Mouse (Mus musculus): Measurements from ENCODE around the gene Klhl1. TPM values are rescaled to one million over a fixed set of nuclear protein-coding genes. Genes with fewer than 3 reads are reported as not detected.

The Klhl1 gene
- polyA plus RNA-seq (2016; fragmentation: Nextera tagmentation; extraction: Ambion mirVana), result not detected in 2 replicates

DNA sequence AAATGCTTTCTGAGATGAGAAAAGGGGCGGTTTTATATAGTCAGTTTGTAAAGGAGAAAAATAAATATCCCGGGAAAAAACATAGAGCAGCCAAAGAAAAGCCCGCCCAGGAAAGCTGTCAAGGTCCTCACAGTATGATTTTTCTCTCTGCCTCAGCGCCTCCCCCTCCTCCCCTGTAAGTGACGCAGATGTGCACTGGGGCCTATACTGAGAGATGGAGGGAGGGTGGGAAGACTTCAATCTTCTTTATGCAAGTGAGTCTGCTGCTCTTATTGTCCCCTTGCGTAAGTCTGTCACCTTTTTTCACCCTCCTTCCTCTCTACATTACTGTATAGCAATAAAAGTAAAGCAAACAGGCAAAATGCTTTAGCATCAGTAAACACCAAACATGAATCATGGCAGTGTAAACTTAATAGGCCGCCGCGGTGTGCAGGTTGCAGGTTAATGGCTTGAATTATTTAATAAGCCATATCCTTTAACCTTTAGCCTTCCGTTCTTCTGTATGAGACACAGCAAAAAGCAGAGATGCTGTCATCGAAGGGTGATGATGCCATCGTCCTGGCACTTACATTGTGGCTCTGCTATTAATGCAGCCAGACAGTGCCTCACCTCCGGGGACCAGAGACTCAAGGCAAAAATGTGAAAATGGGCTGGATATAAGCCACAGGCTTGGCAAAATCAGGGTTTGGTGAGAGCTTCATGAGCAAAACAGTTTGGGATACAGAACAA lies at the start of gene Klhl1:
TSS of gene Klhl1 (minus strand) at position 149 of the 729 bp plus-strand sequence.
- Histone ChIP-seq H3K9ac (no peak within 1 kb of the TSS), H3K36me3 (no peaks in the 10 kb centered on the region), H3K4me1 (no peaks in the 10 kb centered on the region), H3K27me3 (replicated peaks) (peaks cover 19% of the 10 kb centered on the region), H3K4me3 (0 out of 2 replicates have a peak within 1 kb of the TSS, but pooled peaks have one; percentile 13), H3K4me2 (peak within 1 kb of the TSS; percentile 50), H3K27ac (no peak within 1 kb of the TSS), H3K9me3 (replicated peaks) (no peaks in the 10 kb centered on the region)
- WGBS (ENCODE audit: insufficient replicate concordance), result 48% methylated on average over 13 of the region's 13 CpGs
- ATAC-seq, result no peak

DNA sequence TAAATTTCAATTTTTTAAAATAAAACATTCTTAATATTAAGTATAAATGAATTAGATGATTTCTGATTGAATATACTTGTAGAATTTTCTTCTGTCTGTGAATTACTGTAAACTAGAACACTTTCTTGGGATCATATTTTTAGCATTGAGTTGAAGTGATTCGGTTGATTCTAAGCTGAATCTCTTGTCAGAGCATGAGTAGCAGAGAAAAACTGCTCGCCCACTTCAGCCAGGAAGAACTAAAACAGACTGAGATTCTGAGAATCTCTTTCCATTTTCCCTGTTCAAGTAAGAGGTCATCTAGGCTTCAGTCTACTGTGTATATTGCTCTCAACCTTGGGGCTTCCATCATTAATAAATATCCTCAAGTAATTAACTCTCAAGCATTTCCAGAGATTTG lies 34.8 kb upstream of the Klhl1 start:
- WGBS (ENCODE audit: insufficient replicate concordance), result 65% methylated on average over 2 of the region's 2 CpGs
- Histone ChIP-seq H3K4me2 (no peak overlapping the region), H3K4me3 (no peak overlapping the region), H3K27ac (no peak overlapping the region), H3K36me3 (no peaks in the 10 kb centered on the region), H3K4me1 (no peaks in the 10 kb centered on the region), H3K27me3 (replicated peaks) (no peaks in the 10 kb centered on the region), H3K9ac (no peak overlapping the region), H3K9me3 (replicated peaks) (no peaks in the 10 kb centered on the region)
- ATAC-seq, result no peak

DNA sequence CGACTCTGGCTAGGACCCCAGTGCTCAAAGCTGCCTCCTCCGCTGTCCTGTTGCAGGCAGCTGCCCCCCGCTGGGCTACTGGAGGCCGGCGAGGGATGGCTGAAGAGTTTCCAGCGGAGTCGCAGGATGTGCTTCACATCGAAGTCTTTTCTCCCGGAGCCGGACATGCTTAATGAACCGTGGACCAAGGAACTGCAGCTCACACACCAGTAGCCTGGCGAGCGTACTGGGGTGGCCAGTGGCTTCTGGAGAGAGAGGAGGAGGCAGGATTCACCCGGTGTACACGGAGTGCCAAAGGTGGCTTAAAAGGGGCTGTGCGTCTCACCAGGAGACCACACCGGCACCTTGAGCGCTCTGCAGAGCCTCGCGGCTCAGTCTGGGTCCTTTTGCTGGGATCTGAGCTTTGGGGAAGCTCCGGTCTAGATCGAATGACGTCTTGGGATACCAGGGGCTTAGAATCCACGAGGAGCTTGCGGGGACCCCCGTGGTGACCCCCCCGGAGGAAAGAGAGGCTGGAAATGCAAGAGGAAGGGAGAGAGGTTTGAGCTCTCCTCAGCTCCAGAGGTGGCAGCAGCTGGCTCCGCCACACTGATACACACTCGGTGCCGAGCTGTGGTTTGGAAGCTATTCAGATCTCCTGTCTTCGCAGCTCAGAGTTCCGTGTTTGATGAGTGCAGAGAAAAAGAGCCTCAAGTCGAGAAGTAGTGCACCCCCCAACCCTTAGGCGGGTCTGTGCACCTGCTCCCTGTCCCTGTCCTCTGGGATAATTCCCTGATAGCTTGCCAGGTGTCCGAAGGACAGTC lies 550 bp downstream of the Klhl1 start:
- no peak overlapping the region for H3K9ac ChIP-seq
- peaks cover 19% of the 10 kb centered on the region for H3K27me3 ChIP-seq (replicated peaks)
- H3K9me3 ChIP-seq (replicated peaks), result no peaks in the 10 kb centered on the region
- H3K4me2 ChIP-seq, result peak overlapping the region; percentile 50
- H3K27ac ChIP-seq, result no peak overlapping the region
- WGBS (ENCODE audit: insufficient replicate concordance), result 6% methylated on average over 35 of the region's 35 CpGs
- H3K36me3 ChIP-seq, result no peaks in the 10 kb centered on the region
- no peak for ATAC-seq
- H3K4me1 ChIP-seq, result no peaks in the 10 kb centered on the region
- 0 out of 2 replicates have a peak overlapping the region, but pooled peaks have one; percentile 13 for H3K4me3 ChIP-seq

DNA sequence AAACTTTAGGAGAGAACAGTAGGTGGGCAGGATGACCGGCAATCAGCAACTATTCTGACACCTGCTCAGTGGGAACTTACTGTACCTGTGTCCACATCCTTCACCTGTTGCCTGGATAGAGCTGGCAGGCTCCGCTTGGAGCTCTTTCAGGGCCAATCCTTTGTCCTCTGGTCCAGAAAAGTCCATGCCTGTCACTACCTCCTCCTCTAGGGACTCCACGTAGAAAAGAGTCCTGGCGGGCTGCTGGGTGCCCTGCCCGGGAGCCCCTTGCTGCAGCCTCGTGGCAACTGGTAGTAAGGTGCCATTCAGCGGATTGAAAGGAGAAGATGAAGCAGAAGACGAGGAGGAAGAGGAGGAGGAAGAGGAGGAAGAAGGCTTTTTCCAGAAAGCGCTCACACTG lies 1.2 kb downstream of the Klhl1 start:
- no peak overlapping the region for H3K4me3 ChIP-seq
- H3K27ac ChIP-seq, result no peak overlapping the region
- peak overlapping the region; percentile 50 for H3K4me2 ChIP-seq
- no peak for ATAC-seq
- H3K36me3 ChIP-seq, result no peaks in the 10 kb centered on the region
- H3K9me3 ChIP-seq (replicated peaks), result no peaks in the 10 kb centered on the region
- H3K4me1 ChIP-seq, result no peaks in the 10 kb centered on the region
- H3K27me3 ChIP-seq (replicated peaks), result peaks cover 19% of the 10 kb centered on the region
- 9% methylated on average over 9 of the region's 9 CpGs for WGBS (ENCODE audit: insufficient replicate concordance)
- H3K9ac ChIP-seq, result no peak overlapping the region

DNA sequence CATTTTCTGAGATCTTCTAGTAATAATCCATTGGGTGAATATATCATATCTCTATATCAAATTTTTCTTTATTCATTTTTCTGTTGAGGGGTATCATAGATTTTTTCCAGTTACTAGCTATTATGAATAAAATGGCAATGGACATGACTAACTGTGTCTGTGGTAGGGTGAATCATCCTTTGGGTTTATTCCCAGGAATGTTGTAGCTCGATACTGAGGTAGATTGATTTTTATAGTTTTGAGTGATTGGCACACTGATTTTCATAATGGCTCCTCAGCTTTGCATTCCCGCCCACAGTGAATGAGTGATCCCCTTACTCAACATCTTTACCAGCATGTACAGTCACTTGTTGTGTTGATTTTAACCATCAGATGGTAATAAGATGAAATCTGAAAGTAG lies 19.0 kb downstream of the Klhl1 start:
- WGBS (ENCODE audit: insufficient replicate concordance), result 62% methylated on average over 2 of the region's 2 CpGs
- no peak overlapping the region for H3K27ac ChIP-seq
- H3K36me3 ChIP-seq, result no peaks in the 10 kb centered on the region
- no peak overlapping the region for H3K4me2 ChIP-seq
- H3K9me3 ChIP-seq (replicated peaks), result no peaks in the 10 kb centered on the region
- ATAC-seq, result no peak
- no peaks in the 10 kb centered on the region for H3K27me3 ChIP-seq (replicated peaks)
- H3K9ac ChIP-seq, result no peak overlapping the region
- H3K4me3 ChIP-seq, result no peak overlapping the region
- no peaks in the 10 kb centered on the region for H3K4me1 ChIP-seq

DNA sequence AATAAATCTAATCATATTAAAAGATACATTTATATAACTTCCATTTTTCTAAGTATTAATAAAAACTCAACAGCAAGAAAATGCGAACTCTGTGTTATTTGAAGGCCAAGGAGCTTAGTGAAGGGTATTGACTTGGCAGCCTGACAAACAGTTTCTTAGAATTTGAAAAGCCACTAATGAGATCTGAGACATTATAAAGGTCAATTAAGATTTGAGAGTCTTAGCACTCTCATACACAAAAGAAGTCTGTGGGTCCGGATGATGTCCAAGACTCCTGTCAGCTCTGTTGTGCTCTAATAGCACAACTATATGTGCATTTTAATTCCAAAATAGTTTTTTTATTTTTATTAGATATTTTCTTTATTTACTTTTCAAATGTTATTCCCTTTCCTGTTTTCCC lies 47.1 kb downstream of the Klhl1 start:
- ATAC-seq, result no peak
- Histone ChIP-seq H3K4me3 (no peak overlapping the region), H3K4me1 (no peaks in the 10 kb centered on the region), H3K27me3 (replicated peaks) (no peaks in the 10 kb centered on the region), H3K27ac (no peak overlapping the region), H3K4me2 (no peak overlapping the region), H3K9ac (no peak overlapping the region), H3K9me3 (replicated peaks) (no peaks in the 10 kb centered on the region), H3K36me3 (no peaks in the 10 kb centered on the region)
- WGBS (ENCODE audit: insufficient replicate concordance), result 75% methylated on average over 2 of the region's 2 CpGs

DNA sequence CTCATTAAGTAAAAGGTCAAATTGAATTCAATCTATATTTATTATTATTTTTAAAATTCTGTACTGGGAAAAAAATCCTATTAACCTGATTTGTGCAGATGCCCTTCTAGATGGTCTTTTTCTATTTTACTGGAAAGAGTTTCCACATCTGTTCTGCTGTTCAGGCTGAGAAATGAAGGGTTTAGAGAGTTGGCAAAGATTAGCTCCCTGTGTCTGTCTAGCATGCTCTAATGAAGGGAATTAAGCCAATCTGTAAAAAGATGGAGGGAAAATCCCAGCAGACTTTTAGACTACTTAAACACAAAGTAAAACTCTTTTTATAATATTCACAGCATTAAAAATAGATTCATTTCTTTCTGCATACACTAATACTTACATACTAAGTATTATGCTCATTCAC lies 47.6 kb downstream of the Klhl1 start:
- no peak for ATAC-seq
- no peaks in the 10 kb centered on the region for H3K27me3 ChIP-seq (replicated peaks)
- H3K27ac ChIP-seq, result no peak overlapping the region
- no peaks in the 10 kb centered on the region for H3K9me3 ChIP-seq (replicated peaks)
- H3K4me2 ChIP-seq, result no peak overlapping the region
- H3K36me3 ChIP-seq, result no peaks in the 10 kb centered on the region
- no peak overlapping the region for H3K4me3 ChIP-seq
- H3K4me1 ChIP-seq, result no peaks in the 10 kb centered on the region
- H3K9ac ChIP-seq, result no peak overlapping the region

DNA sequence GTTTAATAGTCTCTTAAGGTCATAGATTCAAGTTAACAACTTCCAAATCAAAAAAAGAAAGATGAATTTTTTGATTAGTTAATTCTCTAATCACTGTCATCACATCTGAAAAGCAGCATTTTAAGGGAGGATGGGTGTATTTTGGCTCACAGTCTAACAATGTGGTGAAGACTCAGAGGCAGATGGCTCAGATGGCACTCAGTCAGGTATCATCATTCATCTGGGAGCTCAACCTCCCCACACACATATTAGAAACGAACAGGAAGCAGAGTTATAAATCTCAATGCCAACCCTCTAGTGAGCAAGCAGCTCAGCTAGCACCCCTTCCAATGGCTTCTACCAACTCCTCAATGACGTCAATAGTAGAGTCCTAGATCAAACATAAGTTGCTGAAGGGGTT lies 57.1 kb downstream of the Klhl1 start:
- H3K4me2 ChIP-seq, result no peak overlapping the region
- no peak overlapping the region for H3K4me3 ChIP-seq
- H3K9me3 ChIP-seq (replicated peaks), result no peaks in the 10 kb centered on the region
- 52% methylated on average over 2 of the region's 2 CpGs for WGBS (ENCODE audit: insufficient replicate concordance)
- H3K36me3 ChIP-seq, result no peaks in the 10 kb centered on the region
- H3K27me3 ChIP-seq (replicated peaks), result no peaks in the 10 kb centered on the region
- H3K27ac ChIP-seq, result no peak overlapping the region
- no peak overlapping the region for H3K9ac ChIP-seq
- H3K4me1 ChIP-seq, result no peaks in the 10 kb centered on the region
- ATAC-seq, result no peak

DNA sequence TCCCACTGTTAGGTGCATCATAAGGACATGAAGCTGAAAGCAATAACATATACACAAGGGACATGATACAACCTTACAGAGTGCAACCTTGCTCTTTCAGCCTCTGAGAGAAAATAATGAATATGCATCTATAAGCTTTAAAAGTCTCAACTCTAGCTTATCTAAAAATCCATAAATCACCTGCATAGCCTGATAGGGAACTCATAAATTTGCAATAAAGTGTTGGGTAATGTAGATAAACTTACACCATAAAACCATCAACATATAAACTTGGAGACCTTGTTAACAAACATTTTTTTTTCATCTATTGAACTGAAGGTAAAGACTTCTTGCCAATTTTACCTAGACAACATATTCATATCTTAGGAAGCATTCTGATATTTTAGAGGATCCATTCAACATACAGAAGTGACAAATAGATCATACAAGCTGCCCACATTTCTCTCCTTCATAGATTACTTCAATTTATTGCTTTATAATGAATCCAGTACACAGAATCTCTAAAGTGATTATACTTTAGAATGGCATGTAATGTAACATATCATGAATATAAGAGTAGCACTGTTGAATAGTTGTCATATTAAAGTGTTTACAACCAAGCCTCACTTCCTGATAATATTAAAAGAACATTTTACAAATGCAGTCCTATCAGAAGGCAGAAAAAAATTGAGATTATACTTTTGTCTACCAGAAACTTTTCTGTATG lies 126.7 kb downstream of the Klhl1 start:
- Histone ChIP-seq H3K27ac (no peak overlapping the region), H3K9ac (no peak overlapping the region), H3K36me3 (no peaks in the 10 kb centered on the region), H3K9me3 (replicated peaks) (no peaks in the 10 kb centered on the region), H3K4me1 (no peaks in the 10 kb centered on the region), H3K4me3 (no peak overlapping the region), H3K27me3 (replicated peaks) (no peaks in the 10 kb centered on the region), H3K4me2 (no peak overlapping the region)
- ATAC-seq, result no peak

DNA sequence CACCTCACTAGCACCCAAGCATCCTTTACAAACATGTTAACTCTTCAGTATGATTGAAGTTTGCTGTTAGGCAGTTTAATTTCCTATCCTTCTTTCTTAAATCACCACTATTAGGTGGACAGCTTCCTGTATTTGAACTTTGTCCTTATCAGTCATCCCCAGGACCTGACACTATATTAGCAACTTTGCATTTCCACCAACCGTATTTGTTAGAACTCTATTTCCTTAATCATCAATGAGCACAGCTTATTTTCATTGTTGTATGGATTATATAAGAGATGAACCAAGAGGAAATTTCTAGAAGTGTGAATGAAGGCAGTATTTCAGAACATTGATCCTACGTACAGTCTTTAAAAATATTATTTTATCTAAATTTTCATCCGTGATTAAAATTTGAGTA lies 156.2 kb downstream of the Klhl1 start:
- H3K36me3 ChIP-seq, result no peaks in the 10 kb centered on the region
- no peak overlapping the region for H3K4me3 ChIP-seq
- no peak overlapping the region for H3K27ac ChIP-seq
- no peak overlapping the region for H3K9ac ChIP-seq
- H3K4me1 ChIP-seq, result no peaks in the 10 kb centered on the region
- no peak overlapping the region for H3K4me2 ChIP-seq
- H3K9me3 ChIP-seq (replicated peaks), result no peaks in the 10 kb centered on the region
- no peaks in the 10 kb centered on the region for H3K27me3 ChIP-seq (replicated peaks)
- 77% methylated on average over 3 of the region's 3 CpGs for WGBS (ENCODE audit: insufficient replicate concordance)
- ATAC-seq, result no peak

DNA sequence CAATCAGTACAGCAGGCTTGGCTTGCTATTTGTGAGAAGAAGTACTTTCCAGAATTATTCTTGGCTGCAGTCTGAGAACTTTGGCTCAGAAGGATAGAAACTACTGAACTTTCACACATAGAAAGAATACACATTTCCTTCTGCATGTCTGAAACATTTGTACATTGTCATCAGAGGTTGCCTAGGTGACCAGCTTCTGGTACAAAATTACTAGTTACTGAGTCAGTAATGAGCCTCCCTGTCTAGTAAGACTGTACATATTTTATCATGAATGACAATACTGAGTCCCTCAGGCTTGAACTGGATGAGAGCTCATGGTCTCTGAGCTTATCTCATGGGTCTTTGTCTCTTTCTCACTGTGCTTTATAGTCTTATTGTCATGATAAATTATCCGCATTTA lies 170.7 kb downstream of the Klhl1 start:
- H3K9me3 ChIP-seq (replicated peaks), result no peaks in the 10 kb centered on the region
- ATAC-seq, result no peak
- WGBS (ENCODE audit: insufficient replicate concordance), result 97% methylated on average over 1 of the region's 1 CpGs

DNA sequence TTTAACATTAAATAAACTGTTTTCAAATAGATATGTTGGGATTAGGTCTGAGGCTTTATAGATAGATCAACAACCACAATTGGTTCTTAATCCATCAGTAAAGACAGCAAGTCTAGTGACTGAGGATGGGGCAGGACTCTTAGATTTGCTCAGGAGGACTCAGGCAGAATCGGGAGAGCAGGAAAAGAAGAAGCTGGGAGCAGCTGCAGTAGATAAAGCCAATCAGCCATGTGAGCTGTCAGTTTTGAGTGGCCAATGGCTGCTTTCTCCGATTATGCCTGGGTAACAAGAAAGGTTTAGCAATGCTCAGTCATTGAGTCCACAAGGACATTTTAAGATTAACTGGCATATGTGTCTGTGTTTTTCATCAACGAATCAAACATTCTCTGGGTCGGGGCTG lies 187.8 kb downstream of the Klhl1 start:
- Histone ChIP-seq H3K36me3 (no peaks in the 10 kb centered on the region), H3K9me3 (replicated peaks) (no peaks in the 10 kb centered on the region), H3K4me2 (no peak overlapping the region), H3K9ac (no peak overlapping the region), H3K4me1 (no peaks in the 10 kb centered on the region), H3K27ac (no peak overlapping the region), H3K27me3 (replicated peaks) (no peaks in the 10 kb centered on the region), H3K4me3 (no peak overlapping the region)
- no peak for ATAC-seq
- WGBS (ENCODE audit: insufficient replicate concordance), result 53% methylated on average over 4 of the region's 4 CpGs

More for the DNA sequence above, 170.7 kb downstream of the Klhl1 start:
- H3K9ac ChIP-seq, result no peak overlapping the region
- H3K36me3 ChIP-seq, result no peaks in the 10 kb centered on the region
- H3K27me3 ChIP-seq (replicated peaks), result no peaks in the 10 kb centered on the region
- H3K4me2 ChIP-seq, result no peak overlapping the region
- no peak overlapping the region for H3K4me3 ChIP-seq
- no peak overlapping the region for H3K27ac ChIP-seq
- no peaks in the 10 kb centered on the region for H3K4me1 ChIP-seq
